Mouse (Mus musculus): ENCODE measurements at regions not wholly inside any gene's neighbourhood (a gene's known extent, or its start where the extent isn't known, plus 50 kb on each side); places are given as distances from the start of the nearest gene placed in this dataset.

GRCm38 (mm10) chr1:92699048-92699447 lies 50.4 kb upstream of the Otos start:
- TF ChIP-seq ELF1 (IDR thresholded peaks at IDR 0.05; ENCODE audit: low read depth, low read length) = no peak
- TF ChIP-seq JUN (IDR thresholded peaks at IDR 0.05; ENCODE audit: insufficient read depth, low read depth, low read length) = no peak
- no peak for TF ChIP-seq PAX5 (IDR thresholded peaks at IDR 0.05; ENCODE audit: low read length)
- TF ChIP-seq CTCF (conservative IDR thresholded peaks at IDR 0.05 in 1 of 2, IDR thresholded peaks at IDR 0.05 in 1 of 2; ENCODE audit: low read depth in 2 of 2, low read length in 2 of 2) = no peak
- TF ChIP-seq JUND (conservative IDR thresholded peaks at IDR 0.05; ENCODE audit: low read depth, low read length) = no peak
- TF ChIP-seq RCOR1 (conservative IDR thresholded peaks at IDR 0.05; ENCODE audit: low read depth, low read length) = no peak
- TF ChIP-seq NRF1 (IDR thresholded peaks at IDR 0.05; ENCODE audit: low read depth, low read length) = no peak
- TF ChIP-seq TCF12 (IDR thresholded peaks at IDR 0.05; ENCODE audit: low read depth, low read length) = no peak
- TF ChIP-seq UBTF (IDR thresholded peaks at IDR 0.05; ENCODE audit: low read depth, low read length) = no peak
- TF ChIP-seq POLR2A (IDR thresholded peaks at IDR 0.05; ENCODE audit: low read depth, low read length) = no peak
- no peak for TF ChIP-seq USF2 (conservative IDR thresholded peaks at IDR 0.05; ENCODE audit: low read depth, low read length)
- no peak for TF ChIP-seq ZKSCAN1 (IDR thresholded peaks at IDR 0.05; ENCODE audit: borderline replicate concordance, low read depth, low read length)
- no peak for TF ChIP-seq ZC3H11A (IDR thresholded peaks at IDR 0.05; ENCODE audit: low read depth, low read length)
- no peak for TF ChIP-seq ZNF384 (IDR thresholded peaks at IDR 0.05; ENCODE audit: low read depth, low read length)
